Mouse (Mus musculus): ENCODE results near the gene Aplp2.

The Aplp2 gene

DNA sequence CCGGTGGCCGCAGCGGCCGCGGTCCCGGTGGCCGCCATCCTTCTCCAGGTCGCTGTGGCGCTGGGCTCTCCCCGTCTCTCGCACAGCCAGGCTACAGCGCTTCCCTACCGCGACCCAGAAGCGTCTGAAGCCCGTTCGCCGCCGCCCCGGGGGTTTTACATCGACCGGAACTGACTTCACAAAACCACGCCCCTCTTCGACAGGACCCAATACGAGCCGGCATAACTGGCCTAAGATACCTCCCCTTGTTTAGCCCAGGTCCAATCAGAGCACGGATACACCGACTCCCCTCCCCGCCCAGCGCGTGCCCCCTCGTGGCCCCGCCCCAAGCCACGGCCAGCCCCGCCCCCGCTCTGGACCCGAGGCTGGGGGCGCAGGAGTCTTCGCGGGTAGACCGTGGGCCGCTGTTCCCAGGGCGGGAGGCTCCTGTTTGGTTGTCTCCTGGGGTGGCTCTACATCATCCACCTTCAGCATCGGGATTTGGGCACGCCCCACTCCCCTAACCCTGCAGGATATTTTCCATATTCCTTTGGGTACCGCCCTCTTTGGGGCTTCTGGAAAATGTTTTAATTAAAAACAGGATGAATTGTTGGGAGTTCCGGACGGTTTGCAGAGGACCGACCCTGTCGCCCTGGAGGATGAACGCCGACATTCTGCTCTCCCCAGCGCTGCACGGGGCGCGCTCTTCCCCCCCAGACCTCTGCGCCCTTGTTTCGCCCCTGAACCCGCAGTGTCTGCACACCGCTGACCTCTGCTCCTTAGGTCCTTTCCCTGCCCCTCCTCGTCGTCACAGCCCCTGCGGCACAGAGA, at the start of gene Aplp2:
TSS of gene Aplp2 (minus strand) at position 126 of the 810 bp plus-strand sequence.
- DNase-seq (ENCODE audit: extremely low read depth, insufficient read length, low spot score): peak; percentile 94

DNA sequence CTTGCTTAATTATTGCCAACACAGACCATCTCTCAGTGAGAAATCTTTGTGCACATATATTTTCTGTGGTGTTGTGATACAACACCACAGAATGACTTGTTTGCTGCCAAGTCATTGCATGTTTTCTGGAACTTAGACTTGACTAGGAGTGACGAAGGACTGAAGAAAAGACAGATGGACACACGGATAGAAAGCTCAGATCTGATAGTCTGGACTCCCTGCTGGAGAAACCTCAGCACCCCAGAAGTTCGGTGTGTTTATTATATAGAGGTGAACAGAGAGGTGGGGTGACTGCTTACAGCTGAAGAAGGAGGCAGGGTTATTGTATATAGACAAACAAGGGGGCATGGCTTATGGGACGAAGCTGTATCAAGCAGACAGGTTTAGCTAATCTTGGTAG, 48.6 kb upstream of the Aplp2 start:
- DNase-seq (ENCODE audit: extremely low read depth, insufficient read length, low spot score): no peak

DNA sequence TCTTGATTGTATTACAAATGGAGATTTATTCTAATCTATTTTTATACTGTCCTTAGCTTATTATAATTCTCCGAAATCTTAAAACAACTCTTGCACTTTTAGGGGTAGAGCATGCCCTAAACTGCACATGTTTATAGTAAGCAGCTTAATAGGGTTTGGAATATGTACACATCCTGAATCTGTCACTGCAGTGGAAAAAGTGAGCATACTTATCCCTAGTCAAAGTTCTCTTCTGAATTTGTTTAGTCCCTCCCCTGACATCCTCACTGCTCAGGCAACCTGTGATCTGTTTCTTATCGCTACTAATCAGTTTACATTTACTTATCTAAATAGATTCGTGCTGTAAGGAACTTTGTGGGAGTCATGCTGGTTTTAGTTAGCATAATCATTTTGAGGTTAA, 46.6 kb upstream of the Aplp2 start:
- no peak for DNase-seq (ENCODE audit: extremely low read depth, insufficient read length, low spot score)

DNA sequence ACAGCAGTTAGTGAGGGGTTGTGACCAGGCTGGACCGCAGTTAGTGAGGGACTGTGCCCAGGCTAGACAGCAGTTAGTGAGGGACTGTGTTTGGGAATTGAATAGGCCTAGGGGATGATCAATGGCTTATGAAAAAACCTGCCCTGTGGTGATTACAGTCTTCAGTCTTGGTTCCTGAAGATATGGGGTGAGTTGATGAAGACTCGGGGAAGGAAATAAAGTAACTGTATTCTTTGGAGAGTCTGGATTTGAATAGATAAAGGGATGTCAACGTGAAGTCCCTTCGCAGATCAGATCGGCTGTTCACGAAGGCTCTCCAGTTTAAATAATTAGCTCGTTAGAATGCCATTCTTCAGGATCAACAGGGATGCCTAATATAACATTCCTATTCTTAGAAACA, 44.3 kb upstream of the Aplp2 start:
- no peak for DNase-seq (ENCODE audit: extremely low read depth, insufficient read length, low spot score)

DNA sequence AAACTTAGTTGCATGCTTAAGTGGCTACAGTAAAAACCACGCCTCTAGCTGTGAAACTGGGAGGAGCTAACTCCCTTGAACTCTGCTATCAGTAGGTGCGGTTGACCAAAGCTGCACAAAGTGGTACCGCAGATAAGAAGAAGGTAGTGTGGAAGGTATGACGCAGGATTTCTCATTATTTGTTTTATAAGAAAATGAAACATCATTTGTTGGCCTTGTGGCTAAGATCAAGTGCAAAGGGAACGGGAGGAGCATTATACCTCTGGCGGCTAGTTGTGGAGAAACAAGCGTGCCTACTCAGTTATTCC, 43.0 kb upstream of the Aplp2 start:
- no peak for DNase-seq (ENCODE audit: extremely low read depth, insufficient read length, low spot score)

DNA sequence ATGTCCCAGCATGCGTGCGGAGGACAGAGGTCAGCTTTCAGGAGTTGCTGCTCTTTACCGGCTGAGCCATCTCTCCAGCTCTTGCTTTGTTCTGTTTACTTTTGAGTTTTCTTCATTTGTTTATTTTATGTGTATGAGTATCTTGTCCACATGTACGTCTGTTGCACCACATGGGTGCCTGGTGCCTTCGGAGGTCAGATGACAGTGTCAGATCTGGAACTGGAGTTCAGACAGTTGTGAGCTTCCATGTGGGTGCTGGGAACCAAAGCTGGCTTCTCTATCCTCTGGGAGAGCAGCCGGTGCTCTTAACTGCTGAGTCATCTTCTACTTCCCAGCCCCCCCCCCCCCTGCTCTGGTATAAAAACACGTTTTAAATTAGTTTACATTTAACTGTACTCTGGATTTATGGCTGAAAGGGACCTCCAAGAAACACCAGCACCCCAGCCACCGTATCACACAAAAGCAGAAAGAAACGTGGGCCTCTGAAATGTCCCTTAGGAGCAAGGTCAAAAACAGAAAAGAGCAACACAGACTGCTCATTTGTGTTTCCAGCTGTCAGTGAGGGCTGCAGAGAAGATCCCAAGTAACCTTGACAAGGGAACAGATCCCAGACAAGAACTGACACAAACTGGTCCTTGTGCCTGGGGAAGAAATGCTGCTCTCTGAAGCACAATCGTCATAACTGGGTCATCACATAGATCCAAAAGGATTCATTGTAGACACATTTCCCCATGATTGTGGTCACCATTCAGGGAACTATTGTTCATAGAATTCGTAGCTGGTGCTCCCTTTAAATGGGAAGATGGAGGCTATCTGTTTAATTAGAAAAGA, 42.5 kb upstream of the Aplp2 start:
- no peak for DNase-seq (ENCODE audit: extremely low read depth, insufficient read length, low spot score)

DNA sequence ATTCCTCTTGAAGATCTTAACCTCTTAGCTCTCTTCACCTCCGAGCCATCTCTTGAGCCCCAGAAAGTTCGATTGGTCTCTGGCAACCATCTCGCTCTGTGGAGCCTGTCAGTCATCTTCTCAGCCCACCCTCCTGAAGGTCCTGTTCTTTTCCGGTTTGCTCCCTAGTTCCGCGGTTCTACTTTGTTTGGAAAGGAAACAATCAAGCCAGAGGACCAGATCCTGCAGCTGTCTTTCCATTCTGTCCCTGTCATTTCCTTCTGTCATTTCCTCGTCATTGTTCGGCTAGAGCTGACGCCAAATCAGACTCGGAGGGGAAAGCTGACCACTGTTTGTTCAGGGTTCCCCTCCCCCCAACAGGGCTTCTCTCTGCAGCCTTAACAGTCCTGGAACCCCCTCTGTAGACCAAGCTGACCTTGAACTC, 41.7 kb upstream of the Aplp2 start:
- DNase-seq (ENCODE audit: extremely low read depth, insufficient read length, low spot score): no peak

DNA sequence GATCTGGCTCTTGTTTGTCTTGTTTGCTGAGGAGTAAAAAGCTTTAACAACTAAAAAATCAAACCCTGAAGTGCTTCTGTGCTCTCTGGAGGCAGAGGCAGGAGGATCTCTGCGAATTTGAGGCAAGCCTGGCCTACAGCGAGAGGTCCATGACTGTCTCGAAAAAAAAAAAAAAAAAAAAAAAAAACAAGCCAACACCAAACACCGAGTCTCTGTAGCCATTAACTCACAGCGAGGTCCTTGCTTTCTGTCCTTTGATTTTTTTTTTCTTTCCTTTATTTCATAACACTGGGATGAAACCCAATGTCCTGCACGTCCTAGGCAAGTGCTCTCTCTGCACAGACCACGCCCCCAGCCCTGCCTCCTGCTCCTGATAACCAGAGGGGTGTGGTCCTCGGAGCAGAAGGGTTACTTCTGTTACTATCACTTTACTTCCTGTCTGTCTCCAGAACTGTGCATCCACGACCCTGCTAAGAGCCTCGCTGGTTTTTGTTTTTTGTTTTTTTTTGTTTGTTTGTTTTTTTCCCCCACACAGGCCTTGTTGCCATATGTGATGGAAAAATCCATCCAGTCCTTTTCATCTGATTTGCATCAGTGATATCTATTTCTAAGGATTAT, 40.7 kb upstream of the Aplp2 start:
- DNase-seq (ENCODE audit: extremely low read depth, insufficient read length, low spot score): no peak

DNA sequence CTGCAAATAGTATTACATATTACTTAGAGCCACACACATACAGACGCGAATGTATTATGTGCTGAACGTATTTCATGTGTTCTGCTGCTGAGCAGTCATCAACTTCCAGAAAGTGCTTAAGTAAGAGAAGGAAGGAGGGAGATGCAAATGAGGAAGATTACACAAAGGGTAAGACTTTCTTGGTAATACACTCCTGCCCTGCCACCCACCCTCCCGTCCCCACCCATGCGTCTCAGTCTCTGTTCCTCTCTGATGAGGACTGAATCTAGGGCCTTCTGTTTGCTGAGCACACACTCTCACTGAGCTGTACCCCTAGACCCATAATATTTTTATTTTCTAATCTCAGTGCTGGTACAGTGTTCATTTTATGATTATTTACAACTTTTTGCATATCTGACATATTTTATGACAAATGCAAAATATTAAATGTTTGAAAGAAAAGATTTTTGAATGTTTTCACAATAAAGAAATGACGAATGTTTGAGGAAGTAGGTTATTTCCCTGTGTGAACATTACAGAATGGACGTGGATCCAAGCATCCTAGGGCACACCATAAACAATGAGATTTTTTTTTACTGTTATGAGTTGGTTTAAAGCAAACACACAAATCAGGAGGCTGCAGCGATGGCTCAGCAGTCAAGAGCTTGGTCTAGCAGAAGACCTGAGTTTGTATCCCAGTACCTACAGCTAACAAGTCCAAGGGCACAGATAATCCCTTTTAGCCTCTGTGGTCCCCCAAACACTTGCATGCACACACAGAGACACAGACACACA, 36.0 kb upstream of the Aplp2 start:
- DNase-seq (ENCODE audit: extremely low read depth, insufficient read length, low spot score): no peak

DNA sequence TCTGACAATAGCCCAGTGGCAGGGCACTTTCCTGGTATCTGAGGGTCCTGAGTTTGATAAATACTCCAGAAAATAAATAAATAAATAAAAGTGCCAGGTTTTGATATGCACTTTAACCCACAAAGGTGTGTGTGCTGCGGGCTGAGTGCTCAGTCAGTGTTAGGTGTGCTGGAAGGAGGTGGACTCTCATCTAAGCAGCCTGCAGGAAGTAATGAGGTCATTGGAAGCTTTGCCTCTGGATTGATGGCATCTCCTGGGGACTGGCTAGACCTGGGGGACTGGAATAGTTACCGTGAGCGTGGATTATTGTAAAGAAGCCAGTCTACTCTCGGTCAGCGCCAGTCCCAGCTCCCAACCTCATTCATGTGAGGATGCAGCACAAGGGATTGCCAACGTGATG, 34.8 kb upstream of the Aplp2 start:
- no peak for DNase-seq (ENCODE audit: extremely low read depth, insufficient read length, low spot score)

DNA sequence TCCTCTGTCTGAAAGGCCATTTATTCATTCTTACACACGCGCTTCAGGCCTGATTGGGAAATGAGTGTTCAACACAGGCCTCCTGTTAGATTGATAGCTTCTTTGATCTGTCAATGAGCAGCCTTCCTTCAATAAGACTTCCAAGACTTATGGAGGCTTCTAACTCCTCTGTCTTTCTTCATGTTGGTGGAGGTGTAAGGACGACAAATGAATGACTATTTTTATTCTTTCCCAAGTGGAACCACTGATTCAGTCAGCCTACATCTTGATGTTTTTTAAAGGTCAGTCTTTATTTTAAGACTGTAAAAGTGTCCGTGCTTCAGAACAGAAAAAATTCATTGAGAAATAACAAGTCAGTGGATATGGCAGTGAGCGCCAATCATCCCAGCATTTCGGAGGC, 33.4 kb upstream of the Aplp2 start:
- no peak for DNase-seq (ENCODE audit: extremely low read depth, insufficient read length, low spot score)

DNA sequence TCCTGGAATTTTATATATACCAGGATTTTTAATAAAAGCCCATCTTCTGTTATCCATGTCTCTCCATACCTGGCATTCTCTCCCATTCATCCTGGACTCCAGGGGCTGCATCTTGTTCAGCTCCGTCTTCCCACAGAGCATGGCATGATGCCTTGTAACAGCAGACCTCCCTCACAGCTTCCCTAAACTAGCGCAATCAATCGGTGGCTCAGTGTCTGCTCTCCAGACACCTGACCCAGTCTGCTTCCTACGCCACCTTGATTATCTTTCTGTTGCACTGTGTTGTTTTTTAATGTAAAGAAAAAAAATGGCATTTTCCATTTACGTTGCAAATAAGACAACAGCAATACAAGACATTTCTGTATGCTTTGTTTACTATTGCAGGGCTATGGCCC, 32.3 kb upstream of the Aplp2 start:
- DNase-seq (ENCODE audit: extremely low read depth, insufficient read length, low spot score): no peak

DNA sequence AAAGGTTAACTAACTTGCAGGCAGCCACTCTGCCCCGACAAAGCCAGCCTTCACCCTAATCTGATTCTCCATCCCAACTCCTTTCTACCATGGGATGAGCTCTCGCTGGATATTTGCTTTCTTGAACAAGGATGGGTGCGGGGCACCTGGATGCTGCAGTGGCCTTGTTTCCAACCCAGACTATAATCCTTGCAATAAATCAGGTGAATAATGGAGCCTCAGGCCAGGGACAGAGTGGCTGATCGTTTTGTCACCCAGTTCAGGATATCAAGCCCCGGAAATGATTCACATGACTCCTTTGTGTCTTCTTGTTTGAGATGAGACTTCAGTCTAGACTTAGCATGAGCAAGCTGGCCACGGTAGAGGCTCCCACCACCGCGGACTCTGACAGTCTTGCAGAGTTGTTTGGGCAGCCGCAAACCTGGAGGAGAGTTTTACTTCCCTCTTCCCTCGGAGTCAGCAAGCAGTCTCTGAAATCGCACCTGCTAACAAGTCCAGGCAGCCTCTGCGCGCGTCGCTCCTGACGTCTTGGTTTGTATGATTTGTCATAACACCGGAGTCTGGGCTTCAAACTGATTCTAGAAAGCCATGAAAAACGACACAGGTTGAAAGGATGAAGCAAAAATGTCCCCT, 31.8 kb upstream of the Aplp2 start:
- DNase-seq (ENCODE audit: extremely low read depth, insufficient read length, low spot score): no peak

DNA sequence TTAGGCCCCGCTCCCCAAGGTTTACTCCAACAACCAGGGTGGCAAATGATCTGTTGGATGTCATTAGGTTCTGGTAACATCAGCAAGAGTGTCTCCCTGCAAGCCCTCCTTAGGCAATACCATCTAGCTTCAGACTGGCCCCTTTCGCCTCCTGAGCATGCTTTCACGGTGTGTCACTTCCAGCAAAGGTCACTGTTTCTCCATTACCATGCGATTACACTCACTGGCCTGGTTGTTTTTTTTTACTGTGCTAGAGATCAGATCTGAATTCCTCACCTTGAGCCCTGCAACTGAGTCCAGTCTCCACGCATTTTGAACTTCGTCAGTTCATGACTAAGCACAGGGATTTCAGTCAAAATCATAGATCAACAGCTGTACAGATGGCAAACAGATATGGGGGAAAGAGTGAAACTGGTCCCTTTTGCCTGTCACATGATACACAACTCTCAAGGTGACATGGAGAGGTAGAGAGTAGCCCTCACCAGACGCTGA, 29.6 kb upstream of the Aplp2 start:
- no peak for DNase-seq (ENCODE audit: extremely low read depth, insufficient read length, low spot score)

DNA sequence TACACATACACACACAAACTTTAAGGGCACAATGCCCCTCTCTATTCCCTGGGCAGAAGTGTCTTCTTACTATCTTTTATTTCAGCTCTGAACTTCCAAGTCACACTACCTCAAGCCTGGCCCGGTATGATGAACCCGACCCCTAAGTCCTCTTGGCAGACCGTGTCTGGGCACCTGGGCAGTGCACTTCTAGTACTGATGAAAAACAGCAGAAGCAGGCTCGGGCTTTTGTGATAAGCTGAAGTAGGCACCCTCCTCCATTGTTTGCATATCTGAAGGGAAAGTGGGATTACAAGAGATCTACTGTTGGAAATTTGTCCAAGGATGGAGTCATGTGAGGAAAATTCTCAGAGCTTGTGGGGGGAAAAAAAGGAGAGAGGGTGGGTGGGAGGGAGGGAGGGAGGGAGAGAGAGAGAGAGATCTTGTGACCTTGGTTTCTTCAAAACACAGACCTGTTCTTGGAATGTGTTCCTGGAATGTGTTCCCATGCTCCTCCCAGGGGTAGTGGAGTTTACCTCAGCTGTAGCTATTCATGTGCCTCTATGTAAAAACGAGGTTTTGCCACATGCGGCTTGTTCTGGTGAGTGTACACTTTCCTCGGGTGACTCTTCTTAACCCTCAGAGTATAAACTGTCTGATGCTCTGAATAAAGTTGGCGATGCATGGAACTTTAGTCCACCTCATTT, 29.1 kb upstream of the Aplp2 start:
- DNase-seq (ENCODE audit: extremely low read depth, insufficient read length, low spot score): no peak

DNA sequence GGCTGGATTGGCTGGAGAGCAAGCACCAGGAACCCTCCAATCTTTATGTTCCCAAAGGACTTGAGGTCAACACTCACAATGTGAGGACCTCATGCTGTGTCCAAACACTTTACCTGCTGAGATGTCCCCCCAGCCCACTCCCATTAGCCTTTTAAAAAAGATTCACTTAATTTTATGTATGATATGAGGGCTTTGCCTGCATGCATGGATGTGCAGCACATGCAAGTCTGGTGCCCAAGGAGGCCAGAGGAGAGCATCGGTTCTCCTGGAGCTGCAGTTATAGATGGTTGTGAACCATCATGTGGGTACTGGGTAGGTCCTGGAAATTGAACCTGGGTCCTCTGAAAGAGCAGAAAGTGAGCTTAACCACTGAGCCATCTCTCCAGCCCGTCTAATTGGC, 27.9 kb upstream of the Aplp2 start:
- DNase-seq (ENCODE audit: extremely low read depth, insufficient read length, low spot score): no peak

DNA sequence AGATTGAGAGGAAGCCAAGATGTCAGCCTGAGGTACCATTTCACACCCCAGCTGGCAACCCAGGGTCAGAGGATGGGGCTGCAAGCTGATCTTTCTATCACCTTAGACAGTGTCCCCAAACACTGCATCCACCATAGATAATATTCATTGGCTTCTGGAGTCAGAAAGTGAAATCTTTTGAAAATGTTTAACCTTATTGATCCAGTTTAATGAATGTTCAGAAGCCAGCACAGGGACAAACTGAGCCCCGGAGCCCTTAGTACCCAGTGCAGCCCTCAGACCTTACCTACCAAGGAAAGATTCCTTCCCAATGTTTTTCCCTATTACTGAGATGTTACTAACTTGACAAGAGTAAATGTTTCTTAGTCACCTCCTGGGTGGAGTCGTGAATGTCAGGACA, 26.9 kb upstream of the Aplp2 start:
- no peak for DNase-seq (ENCODE audit: extremely low read depth, insufficient read length, low spot score)

DNA sequence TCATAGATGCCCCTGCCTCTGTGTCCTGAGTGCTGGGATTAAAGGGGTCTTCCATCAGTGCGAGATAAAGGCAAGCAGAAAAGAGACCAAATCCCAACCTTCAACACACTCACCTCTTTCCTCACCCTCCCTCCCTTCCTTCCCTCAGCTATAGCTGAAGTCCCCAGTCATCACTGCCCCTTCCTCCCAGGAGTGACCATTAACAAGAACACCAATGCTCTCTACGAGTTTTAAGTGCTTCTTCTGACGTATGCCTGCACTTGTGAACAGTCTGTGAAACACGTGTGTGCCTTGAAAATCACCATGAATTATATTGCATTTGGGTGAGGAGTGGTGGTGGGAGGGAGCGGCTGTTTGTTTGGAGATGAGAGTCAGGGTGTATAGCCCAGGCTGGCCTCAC, 24.5 kb upstream of the Aplp2 start:
- DNase-seq (ENCODE audit: extremely low read depth, insufficient read length, low spot score): no peak

DNA sequence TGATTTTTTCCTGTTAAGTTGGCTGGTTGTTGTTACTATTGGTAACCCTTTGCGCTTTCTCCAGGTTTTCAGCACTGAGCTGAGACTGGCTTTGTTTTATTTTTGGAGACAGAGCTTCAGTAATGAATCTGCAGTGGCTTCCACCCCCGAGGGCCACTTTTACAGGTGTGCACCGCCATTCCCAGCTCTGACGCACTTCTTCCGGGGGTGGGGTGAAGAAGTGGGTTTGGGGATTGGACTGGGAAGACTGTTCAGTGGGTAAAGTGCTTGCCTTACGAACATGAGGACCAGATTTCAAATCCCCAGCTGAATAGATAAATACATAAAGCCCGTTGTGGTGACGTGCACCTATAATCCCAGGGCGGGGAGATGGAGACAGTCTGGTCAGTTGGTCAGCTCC, 23.9 kb upstream of the Aplp2 start:
- DNase-seq (ENCODE audit: extremely low read depth, insufficient read length, low spot score): no peak

DNA sequence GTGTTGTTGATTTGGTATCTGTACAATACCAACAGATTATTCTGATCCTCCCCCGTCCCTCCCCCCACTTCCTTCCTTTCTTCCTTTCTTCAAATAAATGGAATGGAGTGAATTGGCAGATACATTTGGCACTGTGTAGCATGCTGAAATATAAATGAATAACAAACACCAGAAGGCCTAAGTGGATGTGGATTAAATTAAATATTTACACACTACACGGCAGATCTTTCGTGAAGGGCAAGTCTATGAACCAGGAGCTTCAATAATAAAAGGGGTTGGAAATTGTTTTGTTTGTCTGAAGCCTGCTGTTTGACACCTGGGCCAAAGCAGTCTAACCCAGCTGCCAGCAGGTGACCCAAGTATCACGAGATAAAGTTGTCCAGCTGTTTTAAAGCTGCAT, 23.4 kb upstream of the Aplp2 start:
- DNase-seq (ENCODE audit: extremely low read depth, insufficient read length, low spot score): no peak
